8 mouse cellular contexts compared by ENCODE assay signal in the genomic region with DNA sequence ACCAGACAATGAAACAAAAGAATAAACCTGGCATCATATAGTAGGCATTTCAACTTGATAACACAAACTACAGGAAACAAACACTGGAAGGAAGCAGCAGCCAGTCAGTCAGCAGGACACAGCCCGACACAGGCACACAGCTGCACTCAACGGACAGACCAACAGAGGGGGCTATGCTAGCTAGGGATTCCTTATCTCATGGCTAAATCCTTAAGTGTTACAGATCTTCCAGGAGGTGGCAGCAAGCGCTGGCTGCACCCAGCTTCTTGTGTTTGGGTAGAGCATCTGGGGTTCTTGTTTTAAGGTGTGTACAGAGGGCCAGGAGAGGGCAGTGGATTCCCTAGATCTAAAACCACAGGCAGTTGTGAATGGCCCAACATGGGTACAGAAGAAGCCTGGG. TPM values are rescaled to one million over a fixed set of nuclear protein-coding genes. Genes with fewer than 3 reads are reported as not detected.
DNase-seq lines count a peak whose midpoint lies in the region; ATAC-seq and TF ChIP-seq lines count a peak whose summit lies in the region.

No protein-coding gene starts in this region.

- H3K9ac ChIP-seq in ES-Bruce4 (ENCODE audit: low read depth, poor library complexity, severe bottlenecking), result no peak overlapping the region
- H3K9ac ChIP-seq in kidney, embryonic 16.5 days (replicated peaks; ENCODE audit: low read length), result no peak overlapping the region
- H3K9ac ChIP-seq in liver, embryonic 13.5 days, result no peak overlapping the region

- DNase-seq in adrenal gland, adult (ENCODE audit: inconsistent age in 2 of 2, low spot score in 1 of 2), result peak; percentile 75 to 91
- DNase-seq in embryo, embryonic 10.5 days (ENCODE audit: low spot score), result peak; percentile 84
- DNase-seq in liver, embryonic 13.5 days, result peak; percentile 33
- peak; percentile 76 for DNase-seq in retina, postnatal 1 day

- no peaks in the 10 kb centered on the region for H3K4me1 ChIP-seq in ES-Bruce4 (ENCODE audit: control insufficient read depth, insufficient read depth, low read length)
- H3K4me1 ChIP-seq in kidney, embryonic 16.5 days (ENCODE audit: insufficient read depth, low read length), result no peaks in the 10 kb centered on the region
- H3K4me1 ChIP-seq in liver, embryonic 13.5 days (replicated peaks), result no peaks in the 10 kb centered on the region

- H3K9me3 ChIP-seq in ES-Bruce4 (replicated peaks; ENCODE audit: control insufficient read depth, insufficient read depth, low read length, poor library complexity, severe bottlenecking), result no peaks in the 10 kb centered on the region
- H3K9me3 ChIP-seq in kidney, embryonic 16.5 days (ENCODE audit: low read length), result no peaks in the 10 kb centered on the region
- H3K9me3 ChIP-seq in liver, embryonic 13.5 days (replicated peaks), result no peaks in the 10 kb centered on the region

- no peak overlapping the region for H3K27ac ChIP-seq in ES-Bruce4 (ENCODE audit: insufficient read depth, low read length)
- no peak overlapping the region for H3K27ac ChIP-seq in kidney, embryonic 16.5 days (ENCODE audit: low read length)
- H3K27ac ChIP-seq in liver, embryonic 13.5 days, result no peak overlapping the region

- no peak overlapping the region for H3K4me2 ChIP-seq in kidney, embryonic 16.5 days (replicated peaks; ENCODE audit: low read depth, low read length)
- no peak overlapping the region for H3K4me2 ChIP-seq in liver, embryonic 13.5 days

- H3K27me3 ChIP-seq in ES-Bruce4 (ENCODE audit: control insufficient read depth, insufficient read depth, low read length, poor library complexity, severe bottlenecking), result no peaks in the 10 kb centered on the region
- no peaks in the 10 kb centered on the region for H3K27me3 ChIP-seq in kidney, embryonic 16.5 days (ENCODE audit: insufficient read depth, low read length)
- H3K27me3 ChIP-seq in liver, embryonic 13.5 days, result no peaks in the 10 kb centered on the region

- no peak overlapping the region for H3K4me3 ChIP-seq in ES-Bruce4 (ENCODE audit: low read depth, low read length)
- no peak overlapping the region for H3K4me3 ChIP-seq in kidney, embryonic 16.5 days (ENCODE audit: low read length)
- no peak overlapping the region for H3K4me3 ChIP-seq in liver, embryonic 13.5 days (replicated peaks)

- peak; percentile 83 for ATAC-seq in granulocyte monocyte progenitor cell, adult 5-6 weeks (replicated peaks; ENCODE audit: poor library complexity, severe bottlenecking)
- peak; percentile 29; the same call in 1 of the 2 replicates for ATAC-seq in kidney, embryonic 16.5 days (ENCODE audit: low FRiP score, low TSS enrichment)
- ATAC-seq in liver, embryonic 13.5 days (ENCODE audit: low read depth), result peak; percentile 30; the same call in 1 of the 2 replicates
- no peak for ATAC-seq in inflammation-experienced regulatory T-cells, adult 6 months

- WGBS in kidney, embryonic 16.5 days, result 31% methylated on average over 3 of the region's 3 CpGs
- 12% methylated on average over 3 of the region's 3 CpGs for WGBS in liver, embryonic 13.5 days (ENCODE audit: insufficient replicate concordance)

- TF ChIP-seq POLR2A in ES-Bruce4 (IDR thresholded peaks at IDR 0.05; ENCODE audit: insufficient read depth, low read length), result no peak

- H3K36me3 ChIP-seq in ES-Bruce4 (ENCODE audit: control insufficient read depth, insufficient read depth, low read length, poor library complexity, severe bottlenecking), result peaks cover 12% of the 10 kb centered on the region
- peaks cover 78% of the 10 kb centered on the region for H3K36me3 ChIP-seq in kidney, embryonic 16.5 days (ENCODE audit: insufficient read depth, low read length)
- H3K36me3 ChIP-seq in liver, embryonic 13.5 days, result peaks cover 47% of the 10 kb centered on the region

- TF ChIP-seq CTCF in ES-Bruce4 (IDR thresholded peaks at IDR 0.05; ENCODE audit: low read depth, low read length), result peak; percentile 97

- no peak for TF ChIP-seq EP300 in ES-Bruce4 (IDR thresholded peaks at IDR 0.05; ENCODE audit: insufficient read depth, low read depth, low read length)

RNA-seq across cellular contexts. Expression of gene Map1lc3b, which starts 12.7 kb away (rescaled TPM):
- 86.5 and 98.6 TPM in 2 replicates for polyA plus RNA-seq in ES-Bruce4 (2011; ENCODE audit: insufficient read depth, insufficient read length, low read depth, missing spikeins)
- 77.9 and 84.4 TPM in 2 replicates for total RNA-seq in granulocyte monocyte progenitor cell, adult 5-6 weeks (2014; fragmentation: Nextera tagmentation)
- 68.5 and 77.1 TPM in 2 replicates for total RNA-seq in granulocyte monocyte progenitor cell, adult 5-6 weeks (2017)
- polyA plus RNA-seq in kidney, embryonic 16.5 days (2015; fragmentation: Nextera tagmentation; extraction: Ambion mirVana), result 201 and 211 TPM in 2 replicates
- polyA plus RNA-seq in liver, embryonic 13.5 days (2015; fragmentation: Nextera tagmentation; extraction: Ambion mirVana), result 135 and 144 TPM in 2 replicates
- 100 to 1,000 TPM; 453 to 467 (median 467) TPM for polyA plus RNA-seq in inflammation-experienced regulatory T-cells, adult 6 months (2017; shearing (Covaris generic))

RNA-seq across cellular contexts. Expression of gene Fbxo31, which starts 24.3 kb away (rescaled TPM):
- 14.4 and 17.7 TPM in 2 replicates for polyA plus RNA-seq in ES-Bruce4 (2011; ENCODE audit: insufficient read depth, insufficient read length, low read depth, missing spikeins)
- 6.8 and 17.9 TPM in 2 replicates for total RNA-seq in granulocyte monocyte progenitor cell, adult 5-6 weeks (2014; fragmentation: Nextera tagmentation)
- 6.2 and 7.8 TPM in 2 replicates for total RNA-seq in granulocyte monocyte progenitor cell, adult 5-6 weeks (2017)
- 14.7 and 16.2 TPM in 2 replicates for polyA plus RNA-seq in kidney, embryonic 16.5 days (2015; fragmentation: Nextera tagmentation; extraction: Ambion mirVana)
- 10.4 and 11.3 TPM in 2 replicates for polyA plus RNA-seq in liver, embryonic 13.5 days (2015; fragmentation: Nextera tagmentation; extraction: Ambion mirVana)
- polyA plus RNA-seq in inflammation-experienced regulatory T-cells, adult 6 months (2017; shearing (Covaris generic)), result 1 to 10 TPM; 2.1 to 2.2 (median 2.2) TPM

RNA-seq across cellular contexts. Expression of gene Zcchc14, which starts 49.8 kb away (rescaled TPM):
- polyA plus RNA-seq in ES-Bruce4 (2011; ENCODE audit: insufficient read depth, insufficient read length, low read depth, missing spikeins), result 38.1 and 39.9 TPM in 2 replicates
- not detected in 2 replicates for total RNA-seq in granulocyte monocyte progenitor cell, adult 5-6 weeks (2014; fragmentation: Nextera tagmentation)
- total RNA-seq in granulocyte monocyte progenitor cell, adult 5-6 weeks (2017), result 0.30 TPM in 1 of 2 replicates, not detected in the other
- 16.4 and 17.8 TPM in 2 replicates for polyA plus RNA-seq in kidney, embryonic 16.5 days (2015; fragmentation: Nextera tagmentation; extraction: Ambion mirVana)
- 1.6 and 1.7 TPM in 2 replicates for polyA plus RNA-seq in liver, embryonic 13.5 days (2015; fragmentation: Nextera tagmentation; extraction: Ambion mirVana)
- 1 to 10 TPM in 1 of 3 experiments, under 1 TPM in 2; 0.09 to 1.0 (median 0.22) TPM for polyA plus RNA-seq in inflammation-experienced regulatory T-cells, adult 6 months (2017; shearing (Covaris generic))

RNA-seq across cellular contexts. Expression of gene 1700018B08Rik, which starts 58.7 kb away (rescaled TPM):
- polyA plus RNA-seq in ES-Bruce4 (2011; ENCODE audit: insufficient read depth, insufficient read length, low read depth, missing spikeins), result not detected in 2 replicates
- total RNA-seq in granulocyte monocyte progenitor cell, adult 5-6 weeks (2014; fragmentation: Nextera tagmentation), result not detected in 2 replicates
- not detected in 2 replicates for total RNA-seq in granulocyte monocyte progenitor cell, adult 5-6 weeks (2017)
- not detected in 2 replicates for polyA plus RNA-seq in kidney, embryonic 16.5 days (2015; fragmentation: Nextera tagmentation; extraction: Ambion mirVana)
- not detected in 2 replicates for polyA plus RNA-seq in liver, embryonic 13.5 days (2015; fragmentation: Nextera tagmentation; extraction: Ambion mirVana)
- polyA plus RNA-seq in inflammation-experienced regulatory T-cells, adult 6 months (2017; shearing (Covaris generic)), result not detected

Comparison
In these comparisons a context has a peak if more than half of its experiments do, and no peak if none do; other contexts are left out.
1. DNase-seq: peak in every context shown above with its lines; median percentile 84 in embryo, embryonic 10.5 days; 83 in adrenal gland, adult; 76 in retina, postnatal 1 day; 33 in liver, embryonic 13.5 days.